Mouse (Mus musculus): Measurements from ENCODE around the gene Cldn6. TPM values are rescaled to one million over a fixed set of nuclear protein-coding genes. Genes with fewer than 3 reads are reported as not detected.

Cldn6 gene
- polyA plus RNA-seq, 1 experiment from 2014 or later, result 6.3 TPM

- Histone ChIP-seq H3K36me3 (ENCODE audit: insufficient read depth, low read length) (no peaks in the 10 kb centered on the region), H3K4me2 (replicated peaks; ENCODE audit: low read depth, low read length) (peak overlapping the region; percentile 65), H3K4me1 (ENCODE audit: insufficient read depth, low read depth, low read length) (peaks cover 20% of the 10 kb centered on the region; the same call in 1 of the 2 replicates), H3K9ac (replicated peaks; ENCODE audit: low read depth) (peak overlapping the region; percentile 61), H3K9me3 (ENCODE audit: low read length) (no peaks in the 10 kb centered on the region), H3K27ac (ENCODE audit: low read length) (peak overlapping the region; percentile 79), H3K4me3 (ENCODE audit: low read depth, low read length) (peak overlapping the region; percentile 65), H3K27me3 (replicated peaks; ENCODE audit: insufficient read depth, low read length) (peaks cover 6% of the 10 kb centered on the region; the same call in 1 of the 2 replicates)
- WGBS, result under 1% methylated on average over 30 of the region's 37 CpGs
- DNase-seq (ENCODE audit: low spot score), result peak; percentile 55
- TF ChIP-seq CTCF (IDR thresholded peaks at IDR 0.05) (no peak), EP300 (IDR thresholded peaks at IDR 0.05) (no peak)
- ATAC-seq, result peak; percentile 18
Observed at GRCm38 (mm10) chr17:23676473-23677031, 2.5 kb upstream of the Cldn6 start.

- H3K4me2 ChIP-seq (replicated peaks; ENCODE audit: low read depth, low read length), result peak within 1 kb of the TSS; percentile 65
- no peaks in the 10 kb centered on the region for H3K9me3 ChIP-seq (ENCODE audit: low read length)
- peaks cover 20% of the 10 kb centered on the region; the same call in 1 of the 2 replicates for H3K4me1 ChIP-seq (ENCODE audit: insufficient read depth, low read depth, low read length)
- no peak for TF ChIP-seq EP300 (IDR thresholded peaks at IDR 0.05)
- TF ChIP-seq CTCF (IDR thresholded peaks at IDR 0.05), result no peak
- peak; percentile 54 for ATAC-seq
- H3K27ac ChIP-seq (ENCODE audit: low read length), result peak within 1 kb of the TSS; percentile 79
- H3K27me3 ChIP-seq (replicated peaks; ENCODE audit: insufficient read depth, low read length), result peaks cover 6% of the 10 kb centered on the region; the same call in 1 of the 2 replicates
- WGBS, result under 1% methylated on average over 34 of the region's 34 CpGs
- H3K9ac ChIP-seq (replicated peaks; ENCODE audit: low read depth), result peak within 1 kb of the TSS; percentile 61
- peak within 1 kb of the TSS; percentile 65 for H3K4me3 ChIP-seq (ENCODE audit: low read depth, low read length)
- DNase-seq (ENCODE audit: low spot score), result peak; percentile 90
- H3K36me3 ChIP-seq (ENCODE audit: insufficient read depth, low read length), result no peaks in the 10 kb centered on the region
Observed at GRCm38 (mm10) chr17:23677236-23677679, 1.8 kb upstream of the Cldn6 start, which contains the start of gene Tnfrsf12a. TSS of gene Tnfrsf12a (minus strand) at chr17:23677468.

GRCm38 (mm10) chr17:23680336-23680735 lies 1.3 kb downstream of the Cldn6 start:
- peaks cover 14% of the 10 kb centered on the region; the same call in 1 of the 2 replicates for H3K27me3 ChIP-seq (replicated peaks; ENCODE audit: insufficient read depth, low read length)
- ATAC-seq, result no peak
- peaks cover 7% of the 10 kb centered on the region; the same call in 1 of the 2 replicates for H3K4me1 ChIP-seq (ENCODE audit: insufficient read depth, low read depth, low read length)
- no peak overlapping the region for H3K27ac ChIP-seq (ENCODE audit: low read length)
- no peak for DNase-seq (ENCODE audit: low spot score)
- no peaks in the 10 kb centered on the region for H3K9me3 ChIP-seq (ENCODE audit: low read length)
- no peak for TF ChIP-seq EP300 (IDR thresholded peaks at IDR 0.05)
- TF ChIP-seq CTCF (IDR thresholded peaks at IDR 0.05), result no peak
- H3K36me3 ChIP-seq (ENCODE audit: insufficient read depth, low read length), result no peaks in the 10 kb centered on the region
- no peak overlapping the region for H3K4me2 ChIP-seq (replicated peaks; ENCODE audit: low read depth, low read length)
- no peak overlapping the region for H3K4me3 ChIP-seq (ENCODE audit: low read depth, low read length)
- whole genome bisulfite sequencing, result 41% methylated on average over 9 of the region's 9 CpGs
- no peak overlapping the region for H3K9ac ChIP-seq (replicated peaks; ENCODE audit: low read depth)

GRCm38 (mm10) chr17:23681086-23681485 lies 2.0 kb downstream of the Cldn6 start:
- Histone ChIP-seq H3K27me3 (replicated peaks; ENCODE audit: insufficient read depth, low read length) (peaks cover 14% of the 10 kb centered on the region; the same call in 1 of the 2 replicates), H3K4me1 (ENCODE audit: insufficient read depth, low read depth, low read length) (peaks cover 6% of the 10 kb centered on the region; the same call in 1 of the 2 replicates), H3K27ac (ENCODE audit: low read length) (no peak overlapping the region), H3K4me2 (replicated peaks; ENCODE audit: low read depth, low read length) (no peak overlapping the region), H3K4me3 (ENCODE audit: low read depth, low read length) (no peak overlapping the region), H3K36me3 (ENCODE audit: insufficient read depth, low read length) (no peaks in the 10 kb centered on the region), H3K9ac (replicated peaks; ENCODE audit: low read depth) (no peak overlapping the region), H3K9me3 (ENCODE audit: low read length) (no peaks in the 10 kb centered on the region)
- TF ChIP-seq CTCF (IDR thresholded peaks at IDR 0.05) (no peak), EP300 (IDR thresholded peaks at IDR 0.05) (no peak)
- DNase-seq (ENCODE audit: low spot score), result peak; percentile 70
- peak; percentile 40 for ATAC-seq
- WGBS, result 46% methylated on average over 10 of the region's 10 CpGs

GRCm38 (mm10) chr17:23682092-23682491 lies 3.0 kb downstream of the Cldn6 start:
- no peak for TF ChIP-seq CTCF (IDR thresholded peaks at IDR 0.05)
- TF ChIP-seq EP300 (IDR thresholded peaks at IDR 0.05), result no peak
- Histone ChIP-seq H3K4me3 (ENCODE audit: low read depth, low read length) (no peak overlapping the region), H3K27ac (ENCODE audit: low read length) (no peak overlapping the region), H3K36me3 (ENCODE audit: insufficient read depth, low read length) (no peaks in the 10 kb centered on the region), H3K9ac (replicated peaks; ENCODE audit: low read depth) (no peak overlapping the region), H3K27me3 (replicated peaks; ENCODE audit: insufficient read depth, low read length) (peaks cover 14% of the 10 kb centered on the region; the same call in 1 of the 2 replicates), H3K4me2 (replicated peaks; ENCODE audit: low read depth, low read length) (no peak overlapping the region), H3K4me1 (ENCODE audit: insufficient read depth, low read depth, low read length) (peaks cover 6% of the 10 kb centered on the region; the same call in 1 of the 2 replicates), H3K9me3 (ENCODE audit: low read length) (no peaks in the 10 kb centered on the region)
- WGBS, result 31% methylated on average over 4 of the region's 4 CpGs
- no peak for DNase-seq (ENCODE audit: low spot score)
- no peak for ATAC-seq

- no peak overlapping the region for H3K4me3 ChIP-seq (ENCODE audit: low read depth, low read length)
- DNase-seq (ENCODE audit: low spot score) (no peak), ATAC-seq (no peak)
- H3K9me3 ChIP-seq (ENCODE audit: low read length), result no peaks in the 10 kb centered on the region
- TF ChIP-seq CTCF (IDR thresholded peaks at IDR 0.05) (no peak), EP300 (IDR thresholded peaks at IDR 0.05) (no peak)
- WGBS, result 65% methylated on average over 3 of the region's 3 CpGs
- no peak overlapping the region for H3K27ac ChIP-seq (ENCODE audit: low read length)
- H3K27me3 ChIP-seq (replicated peaks; ENCODE audit: insufficient read depth, low read length), result peaks cover 14% of the 10 kb centered on the region; the same call in 1 of the 2 replicates
- H3K4me1 ChIP-seq (ENCODE audit: insufficient read depth, low read depth, low read length), result peaks cover 3% of the 10 kb centered on the region; the same call in 1 of the 2 replicates
- no peaks in the 10 kb centered on the region for H3K36me3 ChIP-seq (ENCODE audit: insufficient read depth, low read length)
- no peak overlapping the region for H3K4me2 ChIP-seq (replicated peaks; ENCODE audit: low read depth, low read length)
- H3K9ac ChIP-seq (replicated peaks; ENCODE audit: low read depth), result no peak overlapping the region
Observed at GRCm38 (mm10) chr17:23682530-23682929, 3.5 kb downstream of the Cldn6 start.

Measured in lung, postnatal 0 days (tissue).